Comparison of ENCODE assay signal across 1 mouse cellular context in the genomic region with DNA sequence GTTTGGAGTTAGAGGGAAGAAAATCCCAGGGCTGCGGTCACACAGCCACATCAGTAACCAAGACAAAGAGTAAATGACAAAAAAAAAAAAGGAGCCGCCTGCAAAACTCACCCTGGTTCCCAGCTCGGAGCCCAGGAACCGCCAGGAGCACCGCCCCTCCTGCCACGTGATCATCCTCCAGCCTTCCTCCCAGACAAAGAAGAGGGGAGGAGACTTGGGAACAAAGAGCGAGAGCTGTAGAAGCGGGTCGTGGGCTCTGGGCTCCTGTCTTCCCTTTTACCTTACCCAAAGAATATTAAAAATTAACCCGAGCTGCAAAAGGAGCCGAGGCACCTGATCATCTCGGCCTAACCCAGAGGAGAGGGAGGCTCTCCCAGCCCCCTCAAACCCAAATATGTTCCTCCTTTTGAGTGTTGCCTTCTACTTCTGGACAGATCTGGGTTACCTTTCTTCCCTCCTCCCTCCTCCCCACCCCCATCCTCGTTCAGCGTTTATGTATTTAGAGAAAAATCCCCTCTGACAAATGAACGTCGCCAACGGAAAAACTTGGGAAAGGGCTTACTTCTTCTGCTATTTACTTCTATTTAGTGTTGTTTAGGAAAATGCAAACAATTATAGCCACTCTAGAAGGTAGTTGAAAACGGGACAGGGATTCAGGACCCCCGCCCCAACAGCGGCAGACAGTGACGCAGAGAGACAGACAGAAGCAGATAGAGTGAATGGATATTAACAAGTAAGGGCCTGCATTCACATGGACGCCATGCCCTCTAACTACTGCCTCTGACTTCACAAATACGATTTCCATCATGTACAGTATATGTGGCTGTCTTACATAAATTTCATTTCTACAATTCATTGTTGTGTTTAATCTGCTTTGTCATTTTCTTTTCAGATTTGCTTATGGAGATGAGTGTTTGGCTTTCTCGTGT.
TF ChIP-seq lines count a peak whose summit lies in the region.

No protein-coding gene starts in this region.

TF ChIP-seq in MEL, 35 proteins besides CTCF, POLR2A, EP300 and RAD21 (continued from another document):
- TF ChIP-seq BHLHE40 (IDR thresholded peaks at IDR 0.05; ENCODE audit: borderline replicate concordance, low read depth, low read length): peak; percentile 14; the same call in 1 of the 2 replicates
- TF ChIP-seq MAZ (IDR thresholded peaks at IDR 0.05; ENCODE audit: low read depth, low read length): no peak
- 0 out of 2 replicates have a peak, but pooled peaks have one; percentile 24 for TF ChIP-seq MXI1 (IDR thresholded peaks at IDR 0.05; ENCODE audit: low read depth, low read length)
- no peak for TF ChIP-seq KAT2A (conservative IDR thresholded peaks at IDR 0.05; ENCODE audit: low read depth, low read length)
- no peak for TF ChIP-seq CHD1 (IDR thresholded peaks at IDR 0.05; ENCODE audit: low read depth, low read length)
- no peak for TF ChIP-seq SIN3A (IDR thresholded peaks at IDR 0.05; ENCODE audit: low read length)
- TF ChIP-seq ZMIZ1 (IDR thresholded peaks at IDR 0.05; ENCODE audit: low read depth, low read length): no peak
- no peak for TF ChIP-seq GATA1 (IDR thresholded peaks at IDR 0.05; ENCODE audit: low read depth, low read length)
- no peak for TF ChIP-seq JUND (IDR thresholded peaks at IDR 0.05; ENCODE audit: low read depth, low read length)
- TF ChIP-seq ZC3H11A (IDR thresholded peaks at IDR 0.05; ENCODE audit: low read depth, low read length): no peak
- no peak for TF ChIP-seq TCF12 (IDR thresholded peaks at IDR 0.05; ENCODE audit: low read depth, low read length)
- TF ChIP-seq ZNF384 (IDR thresholded peaks at IDR 0.05; ENCODE audit: low read depth, low read length): peak; percentile 85
- TF ChIP-seq MYB (IDR thresholded peaks at IDR 0.05; ENCODE audit: low read depth, low read length): no peak
- no peak for TF ChIP-seq POLR2AphosphoS5 (IDR thresholded peaks at IDR 0.05; ENCODE audit: borderline replicate concordance, low read depth, low read length)
- no peak for TF ChIP-seq GABPA (IDR thresholded peaks at IDR 0.05; ENCODE audit: low read depth, low read length)
- TF ChIP-seq SMC3 (IDR thresholded peaks at IDR 0.05; ENCODE audit: low read depth, low read length): no peak
- peak; percentile 96 for TF ChIP-seq USF1 (IDR thresholded peaks at IDR 0.05; ENCODE audit: low read depth, low read length)
- no peak for TF ChIP-seq ETS1 (IDR thresholded peaks at IDR 0.05; ENCODE audit: low read depth, low read length)
